Mouse (Mus musculus): ENCODE data around the gene Apol7b. TPM values are rescaled to one million over a fixed set of nuclear protein-coding genes. Genes with fewer than 3 reads are reported as not detected.
"Not testable (repeated sequence)": the region's sequence is repeated elsewhere in the genome, so short reads cannot be mapped to it uniquely, and the experiment has no call there.

Apol7b gene
- total RNA-seq, 2 experiments from 2014 or later, result not detected

GRCm38 (mm10) chr15:77412695-77413094 is 34.6 kb downstream of the Apol7b start:
- TF ChIP-seq CTCF (IDR thresholded peaks at IDR 0.05), result peak; percentile 52
- H3K27ac ChIP-seq; DNase-seq (ENCODE audit: extremely low spot score in 1 of 2, low spot score in 2 of 2); intact Hi-C loops (cut with DNase I); H3K4me3 ChIP-seq: not testable (repeated sequence)

- DNase-seq (ENCODE audit: extremely low spot score in 1 of 2, low spot score in 2 of 2); H3K4me3 ChIP-seq; H3K27ac ChIP-seq; intact Hi-C loops (cut with DNase I): not testable (repeated sequence)
Observed at GRCm38 (mm10) chr15:77411035-77411434, 36.3 kb downstream of the Apol7b start, which contains the start of gene Apol9a. TSS of gene Apol9a (minus strand) at chr15:77411135.

- not testable (repeated sequence) for DNase-seq (ENCODE audit: extremely low spot score in 1 of 2, low spot score in 2 of 2); H3K4me3 ChIP-seq; H3K27ac ChIP-seq
- intact Hi-C loops (cut with DNase I), result loop anchor here (5.0 kb wide), 1 partner anchor 326 kb away; no protein-coding TSS in a partner anchor
Observed at GRCm38 (mm10) chr15:77406370-77406769, 40.9 kb downstream of the Apol7b start.

- H3K27ac ChIP-seq; intact Hi-C loops (cut with DNase I); DNase-seq (ENCODE audit: extremely low spot score in 1 of 2, low spot score in 2 of 2); H3K4me3 ChIP-seq: not testable (repeated sequence)
- peak; percentile 48 for TF ChIP-seq CTCF (IDR thresholded peaks at IDR 0.05)
Observed at GRCm38 (mm10) chr15:77399027-77399426, 48.3 kb downstream of the Apol7b start, which contains the start of gene Apol7a. TSS of gene Apol7a (minus strand) at chr15:77399110.

- H3K27ac ChIP-seq; H3K4me3 ChIP-seq; intact Hi-C loops (cut with DNase I): not testable (repeated sequence)
- DNase-seq (ENCODE audit: extremely low spot score in 1 of 2, low spot score in 2 of 2), result peak in 1 of 2 experiments; percentile 34
Observed at GRCm38 (mm10) chr15:77397450-77398132, 49.7 kb downstream of the Apol7b start.

- intact Hi-C loops (cut with DNase I); DNase-seq (ENCODE audit: extremely low spot score in 1 of 2, low spot score in 2 of 2); H3K27ac ChIP-seq: not testable (repeated sequence)
Observed at GRCm38 (mm10) chr15:77393832-77394231, 53.5 kb downstream of the Apol7b start.

GRCm38 (mm10) chr15:77387462-77387861 is 59.8 kb downstream of the Apol7b start:
- H3K27ac ChIP-seq, result no peak overlapping the region
- DNase-seq (ENCODE audit: extremely low spot score in 1 of 2, low spot score in 2 of 2), result no peak
- no peak for TF ChIP-seq CTCF (IDR thresholded peaks at IDR 0.05)
- no peak overlapping the region for H3K4me3 ChIP-seq
- intact Hi-C loops (cut with DNase I), result no loop called here

More at GRCm38 (mm10) chr15:77393832-77394231, 53.5 kb downstream of the Apol7b start:
- not testable (repeated sequence) for H3K4me3 ChIP-seq

- Histone ChIP-seq H3K27ac (no peak overlapping the region), H3K4me3 (no peak overlapping the region)
- intact Hi-C loops (cut with DNase I), result no loop called here
- no peak for TF ChIP-seq CTCF (IDR thresholded peaks at IDR 0.05)
- no peak for DNase-seq (ENCODE audit: extremely low spot score in 1 of 2, low spot score in 2 of 2)
Observed at GRCm38 (mm10) chr15:77384340-77385030, 62.8 kb downstream of the Apol7b start.

- intact Hi-C loops (cut with DNase I), result no loop called here
- Histone ChIP-seq H3K4me3 (no peak overlapping the region), H3K27ac (no peak overlapping the region)
- DNase-seq (ENCODE audit: extremely low spot score in 1 of 2, low spot score in 2 of 2), result no peak
- TF ChIP-seq CTCF (IDR thresholded peaks at IDR 0.05), result no peak
Observed at GRCm38 (mm10) chr15:77382880-77383279, 64.4 kb downstream of the Apol7b start.

- intact Hi-C loops (cut with DNase I), result no loop called here
- DNase-seq (ENCODE audit: extremely low spot score in 1 of 2, low spot score in 2 of 2), result no peak
- no peak overlapping the region for H3K4me3 ChIP-seq
- no peak overlapping the region for H3K27ac ChIP-seq
- no peak for TF ChIP-seq CTCF (IDR thresholded peaks at IDR 0.05)
Observed at GRCm38 (mm10) chr15:77382271-77382850, 64.9 kb downstream of the Apol7b start.

GRCm38 (mm10) chr15:77381481-77381880 is 65.8 kb downstream of the Apol7b start:
- Histone ChIP-seq H3K4me3 (no peak overlapping the region), H3K27ac (no peak overlapping the region)
- DNase-seq (ENCODE audit: extremely low spot score in 1 of 2, low spot score in 2 of 2), result no peak
- no peak for TF ChIP-seq CTCF (IDR thresholded peaks at IDR 0.05)
- intact Hi-C loops (cut with DNase I), result no loop called here

- no peak overlapping the region for H3K27ac ChIP-seq
- no peak for TF ChIP-seq CTCF (IDR thresholded peaks at IDR 0.05)
- DNase-seq (ENCODE audit: extremely low spot score in 1 of 2, low spot score in 2 of 2), result no peak
- intact Hi-C loops (cut with DNase I), result no loop called here
- H3K4me3 ChIP-seq, result no peak overlapping the region
Observed at GRCm38 (mm10) chr15:77379921-77380320, 67.4 kb downstream of the Apol7b start.

All from left cerebral cortex, adult 2 months (tissue).